Mouse (Mus musculus) hindbrain, postnatal 0 days (tissue): Measurements from ENCODE around the gene Eea1. TPM values are rescaled to one million over a fixed set of nuclear protein-coding genes. Genes with fewer than 3 reads are reported as not detected.
"Not testable (repeated sequence)": the region's sequence is repeated elsewhere in the genome, so short reads cannot be mapped to it uniquely, and the experiment has no call there.

ENCODE experiments used
- ATAC-seq: fragments of 200-750 bp; cut with Nextera tagmentation; 2 replicates; pipeline ENCODE4 v1.8.0; 2017; ENCODE audit warnings: mild to moderate bottlenecking, moderate TSS enrichment, moderate library complexity
- DNase-seq: peaks from one replicate; pipeline ENCODE4 v3.0.0-alpha.2; 2015; ENCODE audit warnings: low spot score
- H3K27ac ChIP-seq: fragments of 300-500 bp; sonication (generic); 2 replicates; pipeline ENCODE4 v1.5.1; 2014; ENCODE audit warnings: mild to moderate bottlenecking
- H3K27me3 ChIP-seq: fragments of 300-500 bp; sonication (generic); 2 replicates; pipeline ENCODE4 v1.6.1; 2014; ENCODE audit warnings: low read length, mixed read lengths; ENCODE audit not compliant: insufficient read depth
- H3K36me3 ChIP-seq: fragments of 300-500 bp; sonication (generic); 2 replicates; pipeline ENCODE4 v1.6.1; 2014; ENCODE audit warnings: low read length, mixed read lengths; ENCODE audit not compliant: insufficient read depth
- H3K4me1 ChIP-seq: fragments of 300-500 bp; sonication (generic); 2 replicates; pipeline ENCODE4 v1.6.1; 2014; ENCODE audit warnings: antibody characterized with exemption, low read length, mixed read lengths; ENCODE audit not compliant: insufficient read depth
- H3K4me2 ChIP-seq: fragments of 300-500 bp; sonication (generic); 2 replicates; pipeline ENCODE4 v1.6.1; 2014; ENCODE audit warnings: low read depth, mild to moderate bottlenecking, low read length, moderate library complexity, mixed read lengths
- H3K4me3 ChIP-seq: fragments of 300-500 bp; sonication (generic); 2 replicates; pipeline ENCODE4 v1.5.1; 2014; ENCODE audit warnings: low read length
- H3K9ac ChIP-seq: fragments of 300-500 bp; sonication (generic); replicated peaks from 2 replicates; pipeline ENCODE4 v1.6.1; 2014; ENCODE audit warnings: mild to moderate bottlenecking, low read length, moderate library complexity, mixed read lengths
- H3K9me3 ChIP-seq: fragments of 300-500 bp; sonication (generic); 2 replicates; pipeline ENCODE4 v1.6.1; 2016; ENCODE audit warnings: low read length, mixed read lengths
- CTCF ChIP-seq: IDR thresholded peaks from 2 replicates; pipeline ENCODE4 v1.5.1; 2016; ENCODE audit warnings: antibody characterized with exemption, control low read depth, low read depth
- WGBS: fragments of 180-500 bp; shearing (Covaris S2); extraction: QIAGEN DNeasy Blood & Tissue Kit; methylation state at CpG from one replicate; pipeline ENCODE4 v1.1.7; 2014; 5-methylcytosine and 5-hydroxymethylcytosine counted together
- polyA plus RNA-seq: library from polyadenylated mRNA; unstranded; fragments of >200 nt; fragmentation: Nextera tagmentation; extraction: Ambion mirVana; gene quantifications from 2 replicates; pipeline ENCODE4 v1.2.1, GENCODE M21; 2015
- total RNA-seq: library from RNA; depleted of rRNA; stranded (reverse); fragments of >200 nt; gene quantifications from 2 replicates; pipeline ENCODE4 v1.2.3, GENCODE M21; 2014

Eea1 gene
- total and polyA plus RNA-seq, 2 experiments from 2014 or later = 12.3 to 27.5 TPM

DNA sequence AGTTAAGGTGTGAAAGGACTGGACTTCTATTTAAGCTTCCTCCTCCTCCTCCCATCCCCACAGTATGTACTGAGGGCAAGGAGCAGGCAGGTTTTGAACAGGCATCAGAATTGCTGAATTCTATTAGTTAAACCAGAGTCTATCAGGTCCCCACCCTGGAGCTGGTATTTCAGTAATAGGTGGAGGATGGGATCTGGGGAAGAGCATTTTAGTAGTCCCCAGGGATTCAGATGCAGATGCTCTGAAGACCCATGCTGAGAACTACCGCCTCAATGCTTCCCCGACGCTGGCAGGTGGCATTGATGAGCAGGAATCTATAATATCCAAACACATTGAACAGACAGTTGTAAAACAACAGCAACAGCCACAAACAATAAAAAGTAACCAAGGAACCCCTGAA lies 136.0 kb downstream of the Eea1 start:
- no peaks in the 10 kb centered on the region for H3K9me3 ChIP-seq

GRCm38 (mm10) chr10:96077480-96078066 lies 137.1 kb downstream of the Eea1 start:
- H3K9ac ChIP-seq = not testable (repeated sequence)
- peak; percentile 100 for ATAC-seq
- WGBS = 86% methylated on average over 6 of the region's 6 CpGs

More for the DNA sequence above, 136.0 kb downstream of the Eea1 start:
- DNase-seq (no peak), ATAC-seq (no peak)
- H3K27ac ChIP-seq = no peak overlapping the region
- H3K4me2 ChIP-seq = no peak overlapping the region
- H3K36me3 ChIP-seq = no peaks in the 10 kb centered on the region
- 24% methylated on average over 3 of the region's 3 CpGs for WGBS
- H3K4me1 ChIP-seq = no peaks in the 10 kb centered on the region
- H3K9ac ChIP-seq = no peak overlapping the region
- H3K27me3 ChIP-seq = no peaks in the 10 kb centered on the region
- no peak for TF ChIP-seq CTCF
- H3K4me3 ChIP-seq = no peak overlapping the region

GRCm38 (mm10) chr10:96079823-96080222 lies 139.4 kb downstream of the Eea1 start:
- Histone ChIP-seq H3K4me1 (no peaks in the 10 kb centered on the region), H3K9ac (no peak overlapping the region), H3K9me3 (no peaks in the 10 kb centered on the region), H3K27ac (no peak overlapping the region), H3K27me3 (no peaks in the 10 kb centered on the region), H3K4me3 (no peak overlapping the region), H3K4me2 (no peak overlapping the region), H3K36me3 (no peaks in the 10 kb centered on the region)
- no peak for ATAC-seq
- TF ChIP-seq CTCF = no peak
- WGBS = over 99% methylated on average over 4 of the region's 4 CpGs
- DNase-seq = no peak

More at GRCm38 (mm10) chr10:96077480-96078066, 137.1 kb downstream of the Eea1 start:
- H3K4me3 ChIP-seq, H3K27me3 ChIP-seq, H3K27ac ChIP-seq, DNase-seq, H3K36me3 ChIP-seq, H3K4me1 ChIP-seq, H3K4me2 ChIP-seq, H3K9me3 ChIP-seq: not testable (repeated sequence)

DNA sequence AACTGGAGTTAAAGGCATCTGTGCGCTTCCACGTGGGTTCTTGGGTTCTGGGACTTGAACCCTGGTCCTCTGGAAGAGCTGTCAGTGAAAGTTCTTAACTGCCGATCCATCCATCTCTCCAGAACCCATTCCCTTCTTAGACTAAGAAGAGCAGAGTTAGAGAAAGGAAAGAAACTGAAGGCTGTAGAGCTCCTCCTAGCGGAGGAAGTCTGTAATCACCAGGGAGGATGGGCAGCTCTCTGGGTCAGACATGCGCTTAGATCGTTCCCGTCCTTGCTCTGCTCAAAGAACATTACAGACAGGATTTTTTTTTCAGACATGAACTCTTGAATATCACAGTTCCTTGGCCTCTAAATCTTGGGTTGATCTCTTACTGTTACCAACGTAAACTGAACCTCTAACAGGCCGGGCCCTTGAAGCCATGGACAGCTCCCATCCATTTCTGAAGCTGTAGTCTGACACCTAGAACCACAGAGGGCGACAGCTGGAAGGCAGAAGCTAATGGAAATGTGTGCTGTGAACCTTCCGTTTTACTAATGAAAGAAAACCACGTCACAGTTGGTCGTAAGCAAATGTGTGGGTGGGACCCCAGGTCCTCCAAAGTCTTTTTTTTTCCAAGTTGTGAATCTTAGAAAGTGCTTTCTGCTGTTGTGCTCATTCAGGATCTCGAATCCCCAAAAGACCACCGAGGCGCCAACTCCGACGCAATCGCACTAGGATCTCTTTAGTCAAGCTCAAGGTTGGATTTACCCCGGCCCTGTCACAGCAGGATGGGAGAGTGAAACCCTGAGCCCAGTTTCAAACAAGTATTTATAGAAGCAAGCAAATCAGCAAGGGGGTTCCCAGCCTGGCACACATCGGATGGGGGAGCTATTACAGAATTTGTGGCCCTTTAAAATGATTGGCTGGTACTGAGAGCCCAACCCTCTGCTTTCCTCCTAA lies 140.3 kb downstream of the Eea1 start:
- DNase-seq = peak; percentile 17
- Histone ChIP-seq H3K4me2 (no peak overlapping the region), H3K9ac (no peak overlapping the region), H3K27ac (no peak overlapping the region), H3K36me3 (no peaks in the 10 kb centered on the region), H3K27me3 (no peaks in the 10 kb centered on the region), H3K4me1 (no peaks in the 10 kb centered on the region), H3K9me3 (no peaks in the 10 kb centered on the region), H3K4me3 (no peak overlapping the region)
- ATAC-seq = no peak
- WGBS = 69% methylated on average over 21 of the region's 21 CpGs
- peak; percentile 62 for TF ChIP-seq CTCF

- Histone ChIP-seq H3K9ac (no peak overlapping the region), H3K27me3 (no peaks in the 10 kb centered on the region), H3K4me2 (no peak overlapping the region), H3K27ac (no peak overlapping the region), H3K9me3 (no peaks in the 10 kb centered on the region), H3K4me1 (no peaks in the 10 kb centered on the region), H3K36me3 (no peaks in the 10 kb centered on the region), H3K4me3 (no peak overlapping the region)
- WGBS = 70% methylated on average over 3 of the region's 3 CpGs
- no peak for TF ChIP-seq CTCF
- DNase-seq (no peak), ATAC-seq (no peak)
Observed at GRCm38 (mm10) chr10:96082203-96082602, 141.8 kb downstream of the Eea1 start.

DNA sequence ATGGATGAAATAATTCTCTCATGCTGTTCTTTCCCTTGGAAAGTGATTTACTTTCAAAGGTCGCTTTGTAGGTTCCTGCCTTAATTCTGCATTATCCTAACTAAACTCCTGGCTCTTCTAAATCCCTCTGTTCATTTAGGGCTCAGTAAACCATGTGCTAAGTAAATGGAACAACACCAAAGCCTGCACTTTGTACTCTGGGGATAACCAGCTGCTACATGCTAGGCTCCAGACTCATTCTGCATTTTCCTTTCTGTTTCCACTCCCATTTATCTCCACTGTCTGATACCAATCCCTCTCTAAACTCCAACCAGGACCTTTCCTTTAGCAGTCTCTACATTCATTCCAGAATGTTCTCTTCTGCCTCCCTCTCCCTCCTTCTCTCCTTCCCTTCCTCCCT lies 149.3 kb downstream of the Eea1 start:
- no peaks in the 10 kb centered on the region for H3K9me3 ChIP-seq
- H3K4me3 ChIP-seq = no peak overlapping the region
- no peaks in the 10 kb centered on the region for H3K4me1 ChIP-seq
- ATAC-seq (no peak), DNase-seq (no peak)
- no peaks in the 10 kb centered on the region for H3K36me3 ChIP-seq
- no peaks in the 10 kb centered on the region for H3K27me3 ChIP-seq
- H3K4me2 ChIP-seq = no peak overlapping the region
- 56% methylated on average over 1 of the region's 1 CpGs for whole genome bisulfite sequencing
- no peak overlapping the region for H3K27ac ChIP-seq
- no peak overlapping the region for H3K9ac ChIP-seq
- TF ChIP-seq CTCF = no peak

DNA sequence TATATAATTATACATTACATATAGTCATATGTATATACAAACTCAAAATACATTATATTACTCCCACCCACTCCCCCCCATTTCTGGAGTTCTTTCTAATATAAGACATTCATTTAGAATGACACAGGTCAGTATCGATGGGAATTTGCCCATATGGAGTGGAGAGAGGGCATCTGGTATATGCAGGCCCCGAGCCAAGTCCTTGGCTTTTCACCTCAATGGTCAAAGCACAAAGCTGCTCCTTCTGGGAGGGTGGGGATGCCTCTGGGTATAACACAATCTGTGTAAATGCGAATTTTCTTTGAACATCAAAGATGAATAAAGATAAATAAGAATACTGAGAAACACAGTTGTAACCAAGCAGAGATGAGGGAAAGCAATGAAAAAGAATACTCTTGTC lies 149.9 kb downstream of the Eea1 start:
- H3K9me3 ChIP-seq = no peaks in the 10 kb centered on the region
- ATAC-seq = peak; percentile 74; the same call in 1 of the 2 replicates
- peak; percentile 67 for DNase-seq
- H3K4me1 ChIP-seq = no peaks in the 10 kb centered on the region
- H3K36me3 ChIP-seq = no peaks in the 10 kb centered on the region
- no peak overlapping the region for H3K4me3 ChIP-seq
- no peaks in the 10 kb centered on the region for H3K27me3 ChIP-seq
- no peak for TF ChIP-seq CTCF
- no peak overlapping the region for H3K4me2 ChIP-seq
- H3K9ac ChIP-seq = no peak overlapping the region
- 60% methylated on average over 3 of the region's 3 CpGs for WGBS
- H3K27ac ChIP-seq = no peak overlapping the region
